In genomic region chr2:164834531-164834930, GRCm38 (mm10) we compare ENCODE assay signal across 9 mouse cellular contexts. TPM values are rescaled to one million over a fixed set of nuclear protein-coding genes. Genes with fewer than 3 reads are reported as not detected.
DNase-seq lines count a peak whose midpoint lies in the region; ATAC-seq and TF ChIP-seq lines count a peak whose summit lies in the region.
"Had no signal": no experiment of that assay in that cellular context is flagged by ENCODE, and none has a peak within 500 bp of the region (broad histone marks: within the 10 kb centered on the region; RNA-seq: fewer than 3 reads in every experiment).

No protein-coding gene starts in this region.

- DNase-seq in gastrocnemius, adult 18-20 months (ENCODE audit: low spot score): peak; percentile 13
- DNase-seq in gastrocnemius, postnatal 4 days (ENCODE audit: low spot score in 2 of 2): no peak
- peak; percentile 63 for DNase-seq in adipocyte (ENCODE audit: low spot score)
- no peak for DNase-seq in hindbrain, embryonic 11.5 days (ENCODE audit: low spot score)
- DNase-seq in left cerebral cortex, postnatal 36 days (ENCODE audit: low spot score in 2 of 2): no peak
- DNase-seq in embryo, embryonic 11 days: no peak

- WGBS in hindbrain, embryonic 11.5 days: 49% methylated on average over 8 of the region's 8 CpGs
- 35% methylated on average over 8 of the region's 8 CpGs for WGBS in liver, embryonic 12.5 days (ENCODE audit: insufficient replicate concordance)
- 32% methylated on average over 8 of the region's 8 CpGs for WGBS in olfactory bulb, adult 2 months

- H3K27ac ChIP-seq in hindbrain, embryonic 11.5 days (ENCODE audit: low read depth, low read length): no peak overlapping the region
- H3K27ac ChIP-seq in liver, embryonic 12.5 days: peak overlapping the region; percentile 85; the same call in 1 of the 2 replicates
- no peak overlapping the region for H3K27ac ChIP-seq in olfactory bulb, adult 2 months (ENCODE audit: insufficient read depth, low read depth, low read length)

- no peak for TF ChIP-seq POLR2A in olfactory bulb, adult 2 months (IDR thresholded peaks at IDR 0.05; ENCODE audit: insufficient read depth, low read depth, low read length)

- H3K27me3 ChIP-seq in hindbrain, embryonic 11.5 days (ENCODE audit: control insufficient read depth, insufficient read depth, low read length): no peaks in the 10 kb centered on the region
- H3K27me3 ChIP-seq in liver, embryonic 12.5 days (replicated peaks): no peaks in the 10 kb centered on the region

- no peak for ATAC-seq in hindbrain, embryonic 11.5 days (ENCODE audit: low FRiP score)
- ATAC-seq in liver, embryonic 12.5 days: no peak

- peak overlapping the region; percentile 72 for H3K9ac ChIP-seq in hindbrain, embryonic 11.5 days (ENCODE audit: low read depth, low read length)
- H3K9ac ChIP-seq in liver, embryonic 12.5 days: peak overlapping the region; percentile 83

- H3K4me3 ChIP-seq in hindbrain, embryonic 11.5 days (ENCODE audit: low read depth, low read length): peak overlapping the region; percentile 50
- peak overlapping the region; percentile 75 for H3K4me3 ChIP-seq in liver, embryonic 12.5 days
- H3K4me3 ChIP-seq in olfactory bulb, adult 2 months (ENCODE audit: insufficient read depth, low read depth, low read length): peak overlapping the region; percentile 74

- H3K9me3 ChIP-seq in hindbrain, embryonic 11.5 days (ENCODE audit: control insufficient read depth, low read length): no peaks in the 10 kb centered on the region
- no peaks in the 10 kb centered on the region for H3K9me3 ChIP-seq in liver, embryonic 12.5 days (replicated peaks)

- intact Hi-C loops in left cerebral cortex, postnatal 36 days (cut with DNase I): loop anchor here (2.0 kb wide), 1 partner anchor 44 kb away; the partner anchor contains the start of gene Pcif1

- no peak for TF ChIP-seq CTCF in olfactory bulb, adult 2 months (IDR thresholded peaks at IDR 0.05; ENCODE audit: insufficient read depth, low read depth, low read length)

- H3K36me3 ChIP-seq in hindbrain, embryonic 11.5 days (ENCODE audit: control insufficient read depth, insufficient read depth, low read length): 0 out of 2 replicates have a peak, but pooled peaks cover 5% of the 10 kb centered on the region
- H3K36me3 ChIP-seq in liver, embryonic 12.5 days: peaks cover 41% of the 10 kb centered on the region

- H3K4me1 ChIP-seq in hindbrain, embryonic 11.5 days (replicated peaks; ENCODE audit: control insufficient read depth, insufficient read depth, low read length): 0 out of 2 replicates have a peak, but pooled peaks cover 4% of the 10 kb centered on the region
- peaks cover 29% of the 10 kb centered on the region for H3K4me1 ChIP-seq in liver, embryonic 12.5 days
- peaks cover 22% of the 10 kb centered on the region for H3K4me1 ChIP-seq in olfactory bulb, adult 2 months (ENCODE audit: control insufficient read depth, insufficient read depth, low read length)

- peak overlapping the region; percentile 98 for H3K4me2 ChIP-seq in hindbrain, embryonic 11.5 days (replicated peaks; ENCODE audit: low read depth, low read length)
- peak overlapping the region; percentile 97 for H3K4me2 ChIP-seq in liver, embryonic 12.5 days

RNA-seq across cellular contexts. Expression of gene Neurl2, which starts 1.3 kb away (rescaled TPM):
- total RNA-seq in gastrocnemius, adult 18-20 months (2021): 10 to 100 TPM; 37.2 to 41.0 TPM
- 10 to 100 TPM; 38.5 to 41.9 TPM for total RNA-seq in gastrocnemius, postnatal 4 days (2021)
- polyA plus RNA-seq in hindbrain, embryonic 11.5 days (2014; fragmentation: Nextera tagmentation; extraction: Ambion mirVana): 3.0 and 4.4 TPM in 2 replicates
- polyA plus RNA-seq in liver, embryonic 12.5 days (2016; fragmentation: Nextera tagmentation; extraction: Ambion mirVana): 2.1 and 2.2 TPM in 2 replicates
- not detected in 2 replicates for polyA plus RNA-seq in olfactory bulb, adult 2 months (2012; ENCODE audit: insufficient read depth, insufficient read length, low replicate concordance, missing spikeins)
- total RNA-seq in left cerebral cortex, postnatal 36 days (2021): 1 to 10 TPM; 3.8 to 5.3 TPM

RNA-seq across cellular contexts. Expression of gene Ctsa, which starts 1.9 kb away (rescaled TPM):
- 10 to 100 TPM; 51.3 to 55.9 TPM for total RNA-seq in gastrocnemius, adult 18-20 months (2021)
- 10 to 100 TPM; 75.0 to 82.3 TPM for total RNA-seq in gastrocnemius, postnatal 4 days (2021)
- 85.7 and 92.0 TPM in 2 replicates for polyA plus RNA-seq in hindbrain, embryonic 11.5 days (2014; fragmentation: Nextera tagmentation; extraction: Ambion mirVana)
- polyA plus RNA-seq in liver, embryonic 12.5 days (2016; fragmentation: Nextera tagmentation; extraction: Ambion mirVana): 66.7 and 69.3 TPM in 2 replicates
- polyA plus RNA-seq in olfactory bulb, adult 2 months (2012; ENCODE audit: insufficient read depth, insufficient read length, low replicate concordance, missing spikeins): not detected in 2 replicates
- total RNA-seq in left cerebral cortex, postnatal 36 days (2021): 100 to 1,000 TPM; 104 to 105 TPM

RNA-seq across cellular contexts. Expression of gene Spata25, which starts 6.2 kb away (rescaled TPM):
- total RNA-seq in gastrocnemius, adult 18-20 months (2021): not detected
- 1 to 10 TPM; 1.2 to 1.9 TPM for total RNA-seq in gastrocnemius, postnatal 4 days (2021)
- not detected in 2 replicates for polyA plus RNA-seq in hindbrain, embryonic 11.5 days (2014; fragmentation: Nextera tagmentation; extraction: Ambion mirVana)
- not detected in 2 replicates for polyA plus RNA-seq in liver, embryonic 12.5 days (2016; fragmentation: Nextera tagmentation; extraction: Ambion mirVana)
- not detected in 2 replicates for polyA plus RNA-seq in olfactory bulb, adult 2 months (2012; ENCODE audit: insufficient read depth, insufficient read length, low replicate concordance, missing spikeins)
- 1 to 10 TPM in 1 of 2 experiments, not detected in 1; 1.7 TPM for total RNA-seq in left cerebral cortex, postnatal 36 days (2021)
- polyA plus RNA-seq: large intestine, adult 2 months had no signal

RNA-seq across cellular contexts. Expression of gene Zswim1, which starts 12.0 kb away (rescaled TPM):
- total RNA-seq in gastrocnemius, adult 18-20 months (2021): 1 to 10 TPM; 5.6 to 5.8 TPM
- 1 to 10 TPM; 4.7 to 5.9 TPM for total RNA-seq in gastrocnemius, postnatal 4 days (2021)
- 22.9 and 23.0 TPM in 2 replicates for polyA plus RNA-seq in hindbrain, embryonic 11.5 days (2014; fragmentation: Nextera tagmentation; extraction: Ambion mirVana)
- polyA plus RNA-seq in liver, embryonic 12.5 days (2016; fragmentation: Nextera tagmentation; extraction: Ambion mirVana): 8.9 and 9.1 TPM in 2 replicates
- not detected in 2 replicates for polyA plus RNA-seq in olfactory bulb, adult 2 months (2012; ENCODE audit: insufficient read depth, insufficient read length, low replicate concordance, missing spikeins)
- total RNA-seq in left cerebral cortex, postnatal 36 days (2021): 10 to 100 TPM; 22.0 to 22.8 TPM

RNA-seq across cellular contexts. Expression of gene Pltp, which starts 23.0 kb away (rescaled TPM):
- total RNA-seq in gastrocnemius, adult 18-20 months (2021): 10 to 100 TPM; 12.5 to 21.8 TPM
- total RNA-seq in gastrocnemius, postnatal 4 days (2021): 10 to 100 TPM in 1 of 2 experiments, 1 to 10 TPM in 1; 9.5 to 15.5 TPM
- polyA plus RNA-seq in hindbrain, embryonic 11.5 days (2014; fragmentation: Nextera tagmentation; extraction: Ambion mirVana): 62.2 and 67.6 TPM in 2 replicates
- polyA plus RNA-seq in liver, embryonic 12.5 days (2016; fragmentation: Nextera tagmentation; extraction: Ambion mirVana): 8.4 and 8.7 TPM in 2 replicates
- polyA plus RNA-seq in olfactory bulb, adult 2 months (2012; ENCODE audit: insufficient read depth, insufficient read length, low replicate concordance, missing spikeins): not detected in 2 replicates
- total RNA-seq in left cerebral cortex, postnatal 36 days (2021): 10 to 100 TPM; 81.9 to 86.4 TPM

Comparison
In these comparisons a context has a peak if more than half of its experiments do, and no peak if none do; other contexts are left out.
1. DNase-seq: peak in gastrocnemius, adult 18-20 months (single experiment) and adipocyte (single experiment); none in gastrocnemius, postnatal 4 days (0 of 2), hindbrain, embryonic 11.5 days (single experiment), left cerebral cortex, postnatal 36 days (0 of 2) and embryo, embryonic 11 days (single experiment).
2. RNA of gene Neurl2, which starts 1.3 kb away (total RNA-seq): 38.5 to 41.9 TPM in gastrocnemius, postnatal 4 days and 37.2 to 41.0 TPM in gastrocnemius, adult 18-20 months; 3.8 to 5.3 TPM in left cerebral cortex, postnatal 36 days; every median in the first group is over 4 times any median in the second.
3. Peak in every context shown above with its lines, with median percentiles within 50 percentile points of each other: H3K4me3 ChIP-seq.